Mouse (Mus musculus): ENCODE measurements around the gene H2-D1. TPM values are rescaled to one million over a fixed set of nuclear protein-coding genes. Genes with fewer than 3 reads are reported as not detected.

H2-D1 gene
- 118 and 128 TPM in 2 replicates for polyA plus RNA-seq (2015; fragmentation: Nextera tagmentation; extraction: Ambion mirVana)

- Histone ChIP-seq H3K27me3 (0 out of 2 replicates have a peak, but pooled peaks cover 2% of the 10 kb centered on the region), H3K4me1 (replicated peaks) (peaks cover 12% of the 10 kb centered on the region), H3K36me3 (no peaks in the 10 kb centered on the region), H3K9me3 (no peaks in the 10 kb centered on the region), H3K9ac (peak within 1 kb of the TSS; percentile 55), H3K27ac (replicated peaks) (no peak within 1 kb of the TSS; the same call in 1 of the 2 replicates), H3K4me3 (peak within 1 kb of the TSS; percentile 69), H3K4me2 (peak within 1 kb of the TSS; percentile 74)
- 2% methylated on average over 71 of the region's 73 CpGs for WGBS
- peak; percentile 92 for ATAC-seq (ENCODE audit: low FRiP score, low read depth)
Observed at GRCm38 (mm10) chr17:35262664-35263522, at the start of gene H2-D1. Gene H2-D1, plus strand, starts transcription at chr17:35262730.

- 96% methylated on average over 5 of the region's 5 CpGs for WGBS
Observed at GRCm38 (mm10) chr17:35213071-35213470, 49.5 kb upstream of the H2-D1 start.

DNA sequence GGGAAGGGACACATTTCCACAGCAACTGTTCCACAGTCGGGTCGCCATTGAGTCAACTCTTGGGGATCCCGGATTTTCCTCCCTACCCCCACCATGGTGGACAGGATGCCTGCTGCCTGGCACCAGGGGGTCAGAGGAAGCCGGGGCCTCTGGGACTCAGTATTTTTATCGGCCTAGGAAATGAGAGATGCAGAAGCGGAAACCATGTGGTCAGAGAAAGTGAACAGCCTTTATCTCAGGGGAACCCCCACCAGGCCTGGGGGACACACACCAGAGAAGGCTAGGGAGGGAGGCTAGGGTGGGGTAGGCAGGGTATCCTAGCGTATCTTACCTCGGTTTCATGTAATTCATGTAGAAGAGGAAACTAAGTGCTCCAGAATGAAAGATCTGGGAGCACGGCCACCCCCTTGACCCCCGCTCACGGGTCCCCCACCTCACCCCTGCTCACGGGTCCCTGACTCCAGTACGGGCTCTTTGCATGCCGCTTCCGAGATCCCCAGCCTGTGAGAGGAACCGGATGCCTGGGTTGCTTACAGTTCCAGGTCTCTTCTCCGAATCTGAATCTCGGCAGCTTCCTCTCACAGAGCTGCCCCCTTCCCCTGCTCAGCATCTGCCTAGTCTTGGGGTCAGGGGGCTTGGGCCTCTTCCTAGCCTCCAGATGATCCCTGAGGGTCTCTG is 43.9 kb upstream of the H2-D1 start:
- no peaks in the 10 kb centered on the region for H3K4me1 ChIP-seq (replicated peaks)
- peaks cover 13% of the 10 kb centered on the region for H3K36me3 ChIP-seq
- no peak overlapping the region for H3K4me3 ChIP-seq
- no peaks in the 10 kb centered on the region for H3K27me3 ChIP-seq
- ATAC-seq (ENCODE audit: low FRiP score, low read depth), result no peak
- H3K4me2 ChIP-seq, result no peak overlapping the region
- no peaks in the 10 kb centered on the region for H3K9me3 ChIP-seq
- WGBS, result 79% methylated on average over 18 of the region's 18 CpGs
- no peak overlapping the region for H3K9ac ChIP-seq
- no peak overlapping the region for H3K27ac ChIP-seq (replicated peaks)

More at GRCm38 (mm10) chr17:35213071-35213470, 49.5 kb upstream of the H2-D1 start:
- no peaks in the 10 kb centered on the region for H3K9me3 ChIP-seq
- no peaks in the 10 kb centered on the region for H3K27me3 ChIP-seq
- H3K4me2 ChIP-seq, result no peak overlapping the region
- no peaks in the 10 kb centered on the region for H3K36me3 ChIP-seq
- H3K9ac ChIP-seq, result no peak overlapping the region
- no peak overlapping the region for H3K27ac ChIP-seq (replicated peaks)
- no peaks in the 10 kb centered on the region for H3K4me1 ChIP-seq (replicated peaks)
- no peak overlapping the region for H3K4me3 ChIP-seq
- no peak for ATAC-seq (ENCODE audit: low FRiP score, low read depth)

DNA sequence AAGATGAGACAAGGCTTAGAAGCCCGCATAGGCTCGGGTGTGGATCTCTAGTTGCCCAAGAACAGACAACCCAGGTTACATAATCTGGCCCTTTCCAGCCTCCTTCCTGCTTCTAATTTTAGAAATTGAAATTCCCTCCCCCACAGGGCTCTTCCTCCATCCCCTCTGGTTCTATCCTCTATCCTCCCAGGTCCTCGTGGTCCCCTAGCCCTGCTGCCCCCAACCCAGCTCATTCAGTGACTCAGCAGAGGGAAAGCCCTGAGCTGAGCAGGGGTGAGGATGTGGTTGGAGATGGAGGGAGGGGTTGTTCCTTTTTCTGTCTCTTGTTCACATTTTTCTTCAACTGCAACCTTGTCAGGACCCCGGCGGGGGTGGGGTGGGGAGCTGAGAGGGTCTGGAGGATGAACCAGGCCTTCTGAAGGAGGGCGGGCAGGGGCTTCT is 42.9 kb upstream of the H2-D1 start:
- peaks cover 13% of the 10 kb centered on the region for H3K36me3 ChIP-seq
- no peak overlapping the region for H3K27ac ChIP-seq (replicated peaks)
- H3K9ac ChIP-seq, result no peak overlapping the region
- H3K4me1 ChIP-seq (replicated peaks), result no peaks in the 10 kb centered on the region
- H3K27me3 ChIP-seq, result no peaks in the 10 kb centered on the region
- no peak for ATAC-seq (ENCODE audit: low FRiP score, low read depth)
- no peak overlapping the region for H3K4me2 ChIP-seq
- no peak overlapping the region for H3K4me3 ChIP-seq
- 90% methylated on average over 6 of the region's 6 CpGs for WGBS
- no peaks in the 10 kb centered on the region for H3K9me3 ChIP-seq

DNA sequence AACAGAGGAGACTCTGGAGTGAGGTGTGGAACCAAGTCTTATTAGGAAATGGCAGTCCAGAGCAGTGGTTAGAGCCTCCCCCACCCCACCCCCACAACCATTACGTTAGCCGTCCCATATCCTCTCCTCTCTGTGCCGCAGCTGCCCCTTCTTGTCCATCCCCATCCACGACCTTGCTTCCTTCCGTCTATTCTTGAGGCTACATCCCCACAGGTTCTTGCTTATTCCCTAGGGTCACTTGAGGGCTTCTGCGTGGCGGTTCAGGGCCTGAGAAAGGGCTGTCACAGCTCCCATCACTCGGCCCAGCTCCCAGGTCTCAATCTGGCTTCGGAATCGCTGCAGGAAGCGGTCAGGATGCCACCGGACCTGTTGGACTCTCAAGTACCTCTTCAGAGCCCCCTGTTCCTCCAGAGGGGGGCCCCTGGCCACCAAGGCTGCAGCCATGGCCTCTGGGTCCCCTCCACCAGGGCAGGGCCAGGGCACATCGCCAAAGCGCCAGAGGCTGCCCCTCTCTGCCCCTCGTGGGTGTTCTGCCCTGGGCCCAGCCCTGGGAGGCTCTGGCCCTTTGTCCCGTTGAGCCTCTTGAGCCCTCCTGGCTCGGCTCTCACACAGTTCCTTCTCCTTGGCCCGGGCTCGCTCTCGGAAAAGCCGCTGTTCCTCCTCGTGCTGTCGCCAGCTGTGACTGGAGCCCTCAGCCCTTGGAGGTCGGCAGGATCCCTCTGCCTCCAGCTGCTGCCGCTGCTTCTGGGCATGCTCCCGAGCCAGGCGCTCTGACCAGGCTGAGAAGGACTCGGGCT is 42.2 kb upstream of the H2-D1 start, which contains the start of gene Gm16181:
TSS of gene Gm16181 (plus strand) at position 679 of the 797 bp plus-strand sequence.
- no peak within 1 kb of the TSS for H3K9ac ChIP-seq
- H3K4me2 ChIP-seq, result no peak within 1 kb of the TSS
- WGBS, result 74% methylated on average over 28 of the region's 28 CpGs
- H3K27ac ChIP-seq (replicated peaks), result no peak within 1 kb of the TSS
- H3K4me3 ChIP-seq, result no peak within 1 kb of the TSS
- H3K36me3 ChIP-seq, result peaks cover 13% of the 10 kb centered on the region
- H3K9me3 ChIP-seq, result no peaks in the 10 kb centered on the region
- no peaks in the 10 kb centered on the region for H3K4me1 ChIP-seq (replicated peaks)
- no peak for ATAC-seq (ENCODE audit: low FRiP score, low read depth)
- no peaks in the 10 kb centered on the region for H3K27me3 ChIP-seq

- H3K9ac ChIP-seq, result no peak overlapping the region
- no peak overlapping the region for H3K27ac ChIP-seq (replicated peaks)
- H3K4me3 ChIP-seq, result no peak overlapping the region
- H3K36me3 ChIP-seq, result peaks cover 14% of the 10 kb centered on the region
- no peaks in the 10 kb centered on the region for H3K27me3 ChIP-seq
- no peak overlapping the region for H3K4me2 ChIP-seq
- no peaks in the 10 kb centered on the region for H3K4me1 ChIP-seq (replicated peaks)
- WGBS, result 81% methylated on average over 6 of the region's 6 CpGs
- H3K9me3 ChIP-seq, result no peaks in the 10 kb centered on the region
- no peak for ATAC-seq (ENCODE audit: low FRiP score, low read depth)
Observed at GRCm38 (mm10) chr17:35222299-35222698, 40.2 kb upstream of the H2-D1 start.

DNA sequence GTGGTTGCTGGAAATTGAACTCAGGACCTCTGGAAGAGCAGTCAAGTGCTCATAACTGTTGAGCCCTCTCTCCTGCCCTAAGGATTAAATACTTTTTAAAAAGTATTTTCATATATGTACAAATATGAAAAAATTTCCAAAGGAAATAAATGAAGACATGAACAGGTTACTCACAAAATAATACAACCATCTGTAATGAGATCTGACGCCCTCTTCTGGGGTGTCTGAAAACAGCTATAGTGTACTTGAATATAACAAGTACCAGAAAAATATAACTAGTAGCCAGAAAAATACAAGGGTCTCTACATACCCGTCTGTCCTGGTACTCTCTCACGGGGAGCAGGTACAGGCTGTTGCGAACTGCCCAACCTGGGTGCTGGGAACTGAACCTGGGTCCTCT is 37.9 kb upstream of the H2-D1 start:
- Histone ChIP-seq H3K4me2 (no peak overlapping the region), H3K4me1 (replicated peaks) (no peaks in the 10 kb centered on the region), H3K36me3 (peaks cover 36% of the 10 kb centered on the region), H3K9ac (no peak overlapping the region), H3K27me3 (no peaks in the 10 kb centered on the region), H3K4me3 (no peak overlapping the region), H3K27ac (replicated peaks) (no peak overlapping the region), H3K9me3 (no peaks in the 10 kb centered on the region)
- ATAC-seq (ENCODE audit: low FRiP score, low read depth), result no peak
- WGBS, result 94% methylated on average over 4 of the region's 4 CpGs

- Histone ChIP-seq H3K4me1 (replicated peaks) (no peaks in the 10 kb centered on the region), H3K4me3 (no peak overlapping the region), H3K27me3 (no peaks in the 10 kb centered on the region), H3K36me3 (peaks cover 37% of the 10 kb centered on the region), H3K27ac (replicated peaks) (no peak overlapping the region), H3K9ac (no peak overlapping the region), H3K9me3 (no peaks in the 10 kb centered on the region), H3K4me2 (no peak overlapping the region)
- no peak for ATAC-seq (ENCODE audit: low FRiP score, low read depth)
- 97% methylated on average over 5 of the region's 5 CpGs for WGBS
Observed at GRCm38 (mm10) chr17:35225456-35225855, 37.1 kb upstream of the H2-D1 start.

- no peaks in the 10 kb centered on the region for H3K9me3 ChIP-seq
- peaks cover 3% of the 10 kb centered on the region; the same call in 1 of the 2 replicates for H3K4me1 ChIP-seq (replicated peaks)
- WGBS, result 87% methylated on average over 14 of the region's 14 CpGs
- H3K4me2 ChIP-seq, result no peak overlapping the region
- no peaks in the 10 kb centered on the region for H3K27me3 ChIP-seq
- peaks cover 32% of the 10 kb centered on the region for H3K36me3 ChIP-seq
- H3K9ac ChIP-seq, result no peak overlapping the region
- ATAC-seq (ENCODE audit: low FRiP score, low read depth), result no peak
- H3K4me3 ChIP-seq, result no peak overlapping the region
- no peak overlapping the region for H3K27ac ChIP-seq (replicated peaks)
Observed at GRCm38 (mm10) chr17:35226561-35227046, 35.9 kb upstream of the H2-D1 start.

GRCm38 (mm10) chr17:35231022-35231421 is 31.5 kb upstream of the H2-D1 start:
- Histone ChIP-seq H3K36me3 (peaks cover 29% of the 10 kb centered on the region), H3K9me3 (no peaks in the 10 kb centered on the region), H3K4me3 (no peak overlapping the region), H3K4me1 (replicated peaks) (peaks cover 36% of the 10 kb centered on the region), H3K9ac (no peak overlapping the region), H3K4me2 (no peak overlapping the region), H3K27me3 (no peaks in the 10 kb centered on the region), H3K27ac (replicated peaks) (no peak overlapping the region)
- WGBS, result 94% methylated on average over 10 of the region's 10 CpGs
- ATAC-seq (ENCODE audit: low FRiP score, low read depth), result no peak

DNA sequence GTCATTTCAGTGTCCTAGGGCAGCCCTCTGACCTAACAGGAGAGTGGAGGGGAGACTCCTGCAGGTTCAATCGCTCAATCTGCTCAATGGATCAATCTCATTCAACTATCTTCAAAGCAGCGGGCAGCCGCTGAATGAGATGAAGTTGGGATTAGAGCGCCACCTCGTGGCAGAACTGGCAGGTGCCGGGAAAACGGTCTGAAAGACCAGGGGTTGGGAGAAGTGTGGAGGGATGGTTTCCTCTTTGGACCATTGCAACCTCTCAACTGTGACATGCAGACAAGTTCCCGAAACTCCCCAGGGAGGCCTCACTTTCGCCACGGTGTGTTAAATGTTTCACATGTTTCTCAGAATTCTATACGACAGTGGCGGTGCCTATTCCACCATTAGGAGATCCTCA is 30.5 kb upstream of the H2-D1 start:
- Histone ChIP-seq H3K9ac (no peak overlapping the region), H3K9me3 (no peaks in the 10 kb centered on the region), H3K4me1 (replicated peaks) (peaks cover 42% of the 10 kb centered on the region), H3K4me3 (no peak overlapping the region; the same call in 1 of the 2 replicates), H3K27ac (replicated peaks) (no peak overlapping the region), H3K36me3 (peaks cover 29% of the 10 kb centered on the region), H3K4me2 (peak overlapping the region; percentile 36), H3K27me3 (no peaks in the 10 kb centered on the region)
- WGBS, result 8% methylated on average over 12 of the region's 12 CpGs
- no peak for ATAC-seq (ENCODE audit: low FRiP score, low read depth)

All from hindbrain, embryonic 15.5 days (tissue).